In the genomic region with DNA sequence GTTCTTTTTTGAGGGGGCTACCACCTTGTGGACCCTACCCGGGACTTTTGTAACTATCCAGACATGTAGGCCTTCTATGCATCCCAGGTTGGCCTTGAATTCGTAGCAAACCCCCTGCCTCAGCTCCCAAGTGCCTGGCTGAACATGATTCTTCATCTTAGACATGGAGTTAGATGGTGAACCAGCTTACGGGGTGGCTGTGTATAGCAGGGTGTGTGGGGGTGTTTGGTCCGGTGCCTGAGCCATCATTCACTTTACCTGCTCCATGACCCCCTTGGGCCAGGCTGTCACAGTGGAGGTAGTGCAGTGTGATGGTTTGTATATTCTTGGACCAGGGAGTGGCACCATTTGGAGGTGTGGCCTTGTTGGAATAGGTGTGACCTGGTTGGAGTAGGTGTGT, we compare ENCODE assay signal across 8 mouse cellular contexts. TPM values are rescaled to one million over a fixed set of nuclear protein-coding genes. Genes with fewer than 3 reads are reported as not detected.
DNase-seq lines count a peak whose midpoint lies in the region; ATAC-seq lines count a peak whose summit lies in the region.

No protein-coding gene starts in this region.

- peak overlapping the region; percentile 70 for H3K27ac ChIP-seq in heart, embryonic 15.5 days
- H3K27ac ChIP-seq in embryonic facial prominence, embryonic 10.5 days (replicated peaks), result peak overlapping the region; percentile 85
- H3K27ac ChIP-seq in hindbrain, embryonic 10.5 days, result peak overlapping the region; percentile 90
- peak overlapping the region; percentile 90 for H3K27ac ChIP-seq in midbrain, embryonic 11.5 days (ENCODE audit: low read depth, low read length)

- no peaks in the 10 kb centered on the region for H3K9me3 ChIP-seq in heart, embryonic 15.5 days (replicated peaks)
- peaks cover 5% of the 10 kb centered on the region; the same call in 1 of the 2 replicates for H3K9me3 ChIP-seq in embryonic facial prominence, embryonic 10.5 days
- H3K9me3 ChIP-seq in hindbrain, embryonic 10.5 days, result 0 out of 2 replicates have a peak, but pooled peaks cover 4% of the 10 kb centered on the region
- no peaks in the 10 kb centered on the region; the same call in 1 of the 2 replicates for H3K9me3 ChIP-seq in midbrain, embryonic 11.5 days (ENCODE audit: control insufficient read depth, low read length)

- peak overlapping the region; percentile 20; the same call in 1 of the 2 replicates for H3K9ac ChIP-seq in heart, embryonic 15.5 days
- H3K9ac ChIP-seq in midbrain, embryonic 11.5 days (ENCODE audit: low read length), result peak overlapping the region; percentile 52

- H3K4me3 ChIP-seq in heart, embryonic 15.5 days, result no peak overlapping the region
- peak overlapping the region; percentile 50 for H3K4me3 ChIP-seq in embryonic facial prominence, embryonic 10.5 days
- peak overlapping the region; percentile 37 for H3K4me3 ChIP-seq in hindbrain, embryonic 10.5 days
- no peak overlapping the region for H3K4me3 ChIP-seq in midbrain, embryonic 11.5 days (ENCODE audit: low read depth, low read length)

- H3K36me3 ChIP-seq in heart, embryonic 15.5 days, result no peaks in the 10 kb centered on the region
- H3K36me3 ChIP-seq in embryonic facial prominence, embryonic 10.5 days (replicated peaks), result no peaks in the 10 kb centered on the region
- no peaks in the 10 kb centered on the region for H3K36me3 ChIP-seq in hindbrain, embryonic 10.5 days
- no peaks in the 10 kb centered on the region for H3K36me3 ChIP-seq in midbrain, embryonic 11.5 days (ENCODE audit: control insufficient read depth, insufficient read depth, low read length)

- ATAC-seq in heart, embryonic 15.5 days (replicated peaks; ENCODE audit: insufficient number of reproducible peaks, insufficient read depth, low FRiP score, low read depth), result no peak
- no peak for ATAC-seq in midbrain, embryonic 11.5 days (ENCODE audit: low FRiP score)
- no peak for ATAC-seq in activated CD4-positive, CD25-positive, alpha-beta regulatory T cell, adult 4 months

- H3K4me1 ChIP-seq in heart, embryonic 15.5 days (replicated peaks), result peaks cover 23% of the 10 kb centered on the region
- peaks cover 72% of the 10 kb centered on the region for H3K4me1 ChIP-seq in embryonic facial prominence, embryonic 10.5 days
- H3K4me1 ChIP-seq in hindbrain, embryonic 10.5 days (replicated peaks), result peaks cover 69% of the 10 kb centered on the region
- H3K4me1 ChIP-seq in midbrain, embryonic 11.5 days (ENCODE audit: control insufficient read depth, insufficient read depth, low read length), result peaks cover 40% of the 10 kb centered on the region

- H3K4me2 ChIP-seq in heart, embryonic 15.5 days, result peak overlapping the region; percentile 66
- peak overlapping the region; percentile 27 for H3K4me2 ChIP-seq in midbrain, embryonic 11.5 days

- DNase-seq in heart, postnatal 4 days, result no peak
- no peak for DNase-seq in embryonic facial prominence, embryonic 10.5 days (ENCODE audit: low spot score)
- DNase-seq in hindbrain, embryonic 10.5 days (ENCODE audit: low spot score), result no peak
- no peak for DNase-seq in midbrain, embryonic 11.5 days (ENCODE audit: low spot score, missing footprints)
- DNase-seq in thymus, postnatal 10 days (ENCODE audit: low spot score in 2 of 2), result no peak
- DNase-seq in adrenal gland, postnatal 36 days, result no peak

- 71% methylated on average over 4 of the region's 4 CpGs for WGBS in heart, embryonic 15.5 days
- 62% methylated on average over 4 of the region's 4 CpGs for WGBS in embryonic facial prominence, embryonic 10.5 days
- WGBS in hindbrain, embryonic 10.5 days, result 51% methylated on average over 4 of the region's 4 CpGs
- WGBS in midbrain, embryonic 11.5 days, result 29% methylated on average over 4 of the region's 4 CpGs

- no peaks in the 10 kb centered on the region for H3K27me3 ChIP-seq in heart, embryonic 15.5 days
- peaks cover 16% of the 10 kb centered on the region for H3K27me3 ChIP-seq in embryonic facial prominence, embryonic 10.5 days (replicated peaks; ENCODE audit: low read depth, poor library complexity, severe bottlenecking)
- H3K27me3 ChIP-seq in hindbrain, embryonic 10.5 days (ENCODE audit: insufficient read depth, poor library complexity, severe bottlenecking), result peaks cover 18% of the 10 kb centered on the region
- H3K27me3 ChIP-seq in midbrain, embryonic 11.5 days (ENCODE audit: control insufficient read depth, insufficient read depth, low read length), result peaks cover 2% of the 10 kb centered on the region; the same call in 1 of the 2 replicates

RNA-seq across cellular contexts. Expression of a gene that starts 23.9 kb away (rescaled TPM):
- polyA plus RNA-seq in heart, embryonic 15.5 days (2015; fragmentation: Nextera tagmentation; extraction: Ambion mirVana), result 13.6 and 20.5 TPM in 2 replicates
- 10 to 100 TPM; 14.8 to 18.2 TPM for total RNA-seq in heart, postnatal 4 days (2021)
- 54.9 and 55.0 TPM in 2 replicates for polyA plus RNA-seq in embryonic facial prominence, embryonic 10.5 days (2016; fragmentation: Nextera tagmentation; extraction: Ambion mirVana)
- polyA plus RNA-seq in hindbrain, embryonic 10.5 days (2016; fragmentation: Nextera tagmentation; extraction: Ambion mirVana), result 60.9 and 66.6 TPM in 2 replicates
- 62.5 and 63.3 TPM in 2 replicates for polyA plus RNA-seq in midbrain, embryonic 11.5 days (2014; fragmentation: Nextera tagmentation; extraction: Ambion mirVana)
- polyA plus RNA-seq in activated CD4-positive, CD25-positive, alpha-beta regulatory T cell, adult 4 months (2017; shearing (Covaris generic)), result 10 to 100 TPM; 14.7 to 18.0 TPM
- total RNA-seq in adrenal gland, postnatal 36 days (2021), result 10 to 100 TPM; 35.9 to 40.7 TPM

RNA-seq across cellular contexts. Expression of a gene that starts 24.1 kb away (rescaled TPM):
- polyA plus RNA-seq in heart, embryonic 15.5 days (2015; fragmentation: Nextera tagmentation; extraction: Ambion mirVana), result 19.7 and 24.3 TPM in 2 replicates
- total RNA-seq in heart, postnatal 4 days (2021), result 10 to 100 TPM; 12.8 to 12.9 TPM
- polyA plus RNA-seq in embryonic facial prominence, embryonic 10.5 days (2016; fragmentation: Nextera tagmentation; extraction: Ambion mirVana), result 33.2 and 34.4 TPM in 2 replicates
- polyA plus RNA-seq in hindbrain, embryonic 10.5 days (2016; fragmentation: Nextera tagmentation; extraction: Ambion mirVana), result 30.1 TPM in 2 replicates
- polyA plus RNA-seq in midbrain, embryonic 11.5 days (2014; fragmentation: Nextera tagmentation; extraction: Ambion mirVana), result 22.3 and 23.7 TPM in 2 replicates
- 1 to 10 TPM; 4.0 to 5.3 TPM for polyA plus RNA-seq in activated CD4-positive, CD25-positive, alpha-beta regulatory T cell, adult 4 months (2017; shearing (Covaris generic))
- total RNA-seq in adrenal gland, postnatal 36 days (2021), result 10 to 100 TPM; 20.4 to 21.6 TPM

Comparison
In these comparisons a context has a peak if more than half of its experiments do, and no peak if none do; other contexts are left out.
1. H3K4me3 ChIP-seq: peak in embryonic facial prominence, embryonic 10.5 days (single experiment) and hindbrain, embryonic 10.5 days (single experiment); none in heart, embryonic 15.5 days (single experiment) and midbrain, embryonic 11.5 days (single experiment).
2. Peak in every context shown above with its lines, with median percentiles within 50 percentile points of each other: H3K27ac ChIP-seq.